Mouse (Mus musculus) frontal cortex, postnatal 10 days (tissue): ENCODE data around the gene Kdm4a.
A peak's percentile ranks its signal among the peaks of the same experiment; 100 is the strongest.

Experiments used
- DNase-seq, 2 experiments: peaks; one replicate each; pipeline ENCODE4 v3.0.0; 2022; ENCODE audit warnings: low spot score in 2 of 2, mixed read lengths in 1 of 2

Kdm4a gene

GRCm38 (mm10) chr4:118179467-118180300 is at the start of gene Kdm4a:
Gene Kdm4a (minus strand): TSS chr4:118180043.
- DNase-seq = peak; percentile 91 to 94

DNA sequence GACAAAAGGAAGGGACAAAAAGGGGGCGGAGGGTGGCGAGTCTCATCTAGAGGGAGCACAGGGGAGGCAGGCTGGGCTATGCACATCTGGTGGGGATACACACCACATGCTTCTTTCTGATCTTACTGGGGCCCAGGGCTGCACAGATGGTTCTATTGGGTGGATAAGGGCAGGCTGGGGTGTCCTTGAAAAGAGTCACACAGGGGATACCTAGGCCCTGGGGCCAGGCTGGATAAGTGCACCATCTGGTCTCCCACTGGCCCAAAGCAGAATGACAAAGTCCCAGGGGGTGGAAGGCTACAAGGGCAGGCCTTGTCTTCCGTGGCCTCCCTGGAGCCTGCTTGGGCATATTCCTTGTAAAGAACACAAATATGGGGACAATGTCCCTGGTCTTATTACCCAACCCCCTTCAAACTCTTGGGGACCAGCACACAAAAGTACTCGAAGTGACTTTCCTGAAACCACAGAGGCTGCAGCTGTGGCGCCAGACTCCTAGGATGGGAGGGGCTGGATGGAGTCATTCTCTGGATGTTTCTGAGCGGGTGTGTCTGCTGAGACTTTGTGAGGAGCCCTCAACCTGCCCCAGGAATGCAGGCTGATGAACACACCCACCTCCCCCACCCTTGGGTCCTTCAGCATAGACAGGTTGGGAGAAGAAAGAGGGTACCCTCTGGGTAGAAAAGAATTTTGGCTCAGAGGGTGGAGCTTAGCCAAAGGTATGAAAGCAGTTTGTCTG is 49.4 kb upstream of the Kdm4a start:
- no peak for DNase-seq

- no peak for DNase-seq
Measured at GRCm38 (mm10) chr4:118227398-118227797, 47.6 kb upstream of the Kdm4a start.

- DNase-seq = no peak
Measured at GRCm38 (mm10) chr4:118221261-118221660, 41.4 kb upstream of the Kdm4a start.

DNA sequence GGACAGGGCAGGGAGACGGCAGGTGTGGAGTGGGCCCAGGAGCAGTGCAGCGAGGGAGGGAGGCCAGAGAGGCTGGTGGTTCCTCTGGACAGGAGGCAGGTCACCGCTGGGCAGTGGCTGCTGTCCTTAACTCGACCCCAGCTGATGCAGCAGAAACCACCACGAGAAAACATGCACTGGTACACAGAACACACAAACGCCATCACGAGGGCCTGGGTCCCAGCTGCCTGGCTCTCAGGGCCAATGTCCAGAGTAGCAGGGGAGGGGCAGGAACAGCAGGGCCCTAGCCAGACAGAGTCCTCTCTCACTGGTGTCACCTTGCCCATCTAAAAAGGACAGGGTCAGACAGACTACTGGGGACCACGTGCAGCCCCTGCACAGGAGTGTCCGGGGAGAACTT is 40.9 kb upstream of the Kdm4a start:
- no peak for DNase-seq

DNA sequence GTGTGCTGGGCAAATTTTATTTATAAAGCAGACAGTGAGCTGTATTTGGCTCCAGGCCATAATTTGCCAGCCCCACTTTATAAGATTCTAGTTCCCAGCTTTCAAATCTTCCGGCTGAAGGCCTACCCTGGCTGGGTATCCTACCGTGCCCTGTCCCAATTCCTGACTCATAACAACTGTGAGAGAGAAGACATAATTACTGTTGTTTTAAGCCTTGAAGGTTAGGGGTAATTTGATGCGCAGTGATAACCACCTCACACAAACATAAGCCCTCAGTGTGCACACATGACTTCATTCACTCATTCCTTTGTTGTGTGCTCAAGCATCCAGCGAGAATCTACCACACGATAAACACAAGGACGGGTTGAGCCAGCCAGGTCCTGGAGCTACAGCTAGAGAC is 39.6 kb upstream of the Kdm4a start:
- DNase-seq = no peak

DNA sequence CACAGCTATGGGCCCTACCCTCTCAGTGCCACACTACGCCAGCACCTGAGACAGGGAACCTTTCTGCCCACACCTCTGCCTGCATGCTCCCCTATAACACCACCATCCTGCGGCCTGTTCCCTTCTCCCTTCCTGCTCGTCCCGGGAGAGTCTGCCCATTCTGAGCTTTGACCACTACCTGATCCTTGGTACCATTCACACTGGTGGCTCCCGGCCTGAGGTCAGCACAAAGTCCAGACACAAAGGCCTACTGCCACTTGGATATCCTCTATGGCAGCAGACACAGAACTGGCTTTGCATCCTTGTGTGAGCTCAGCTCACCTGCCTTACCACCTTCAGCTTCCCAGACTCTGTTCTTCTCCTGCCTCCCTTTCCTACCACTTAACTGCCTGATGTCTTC is 38.7 kb upstream of the Kdm4a start:
- DNase-seq = no peak

DNA sequence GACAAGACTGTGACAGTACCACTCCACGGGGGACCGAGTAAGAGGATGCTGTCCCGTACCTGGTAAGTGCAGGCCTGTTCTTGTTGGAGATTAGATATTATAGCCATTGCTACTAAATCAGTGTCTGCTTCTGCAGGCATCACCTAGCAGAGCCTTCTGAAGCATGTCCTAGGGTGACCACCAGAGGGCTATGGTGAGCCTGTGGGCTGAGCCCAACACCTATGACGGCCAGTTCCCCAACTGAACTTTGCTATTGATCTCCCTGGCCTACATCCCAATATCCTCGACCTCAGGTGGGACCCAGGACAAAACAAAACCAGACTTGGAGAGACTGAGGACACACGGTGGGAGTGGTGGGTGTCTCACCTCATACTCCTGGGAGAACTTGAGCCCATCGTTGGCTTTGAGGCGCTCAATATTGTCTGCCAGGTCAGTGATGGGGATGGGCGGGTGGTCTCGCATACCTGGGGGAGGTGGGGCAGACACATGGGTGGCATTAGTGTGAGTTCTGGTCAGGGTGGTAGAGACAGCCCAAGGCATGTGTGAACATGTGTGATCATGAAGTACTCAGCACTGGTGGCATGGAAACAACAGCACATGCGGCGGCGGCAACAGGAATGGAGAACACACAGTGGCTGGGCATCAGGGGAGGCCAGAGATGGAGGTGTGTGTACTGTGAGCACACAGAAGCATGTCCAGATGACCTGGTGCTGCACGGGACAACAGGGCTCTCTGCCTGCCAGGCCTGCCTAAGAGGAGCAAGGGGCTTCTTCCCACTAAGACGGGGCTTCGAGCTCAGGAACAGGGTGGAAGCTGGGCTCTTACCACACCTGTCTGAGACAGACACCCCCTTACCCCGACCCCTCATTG is 37.1 kb upstream of the Kdm4a start:
- DNase-seq = peak in 1 of 2 experiments; percentile 63

DNA sequence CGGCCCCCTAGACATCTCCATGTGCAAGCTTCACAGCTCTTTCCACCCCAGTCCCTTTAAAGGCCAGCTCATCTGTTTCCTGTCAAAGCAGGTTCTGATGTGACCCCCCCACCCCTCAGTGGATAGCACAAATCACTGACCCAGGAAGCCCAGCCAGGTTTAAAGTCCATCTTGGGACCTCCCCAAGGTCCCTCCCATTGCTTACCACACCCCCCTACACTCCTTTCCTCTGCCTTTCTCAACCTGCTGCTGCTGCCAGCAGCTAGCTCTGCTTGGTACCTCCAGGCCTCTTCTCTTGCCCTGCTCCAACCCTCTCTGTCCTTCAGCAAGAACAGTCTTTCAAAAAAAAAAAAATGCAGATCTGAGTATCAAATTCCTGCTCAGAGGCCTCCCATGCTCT is 35.0 kb upstream of the Kdm4a start:
- no peak for DNase-seq

- no peak for DNase-seq
Measured at GRCm38 (mm10) chr4:118206918-118207640, 27.2 kb upstream of the Kdm4a start.

GRCm38 (mm10) chr4:118205906-118206305 is 26.1 kb upstream of the Kdm4a start:
- no peak for DNase-seq

GRCm38 (mm10) chr4:118199093-118199492 is 19.2 kb upstream of the Kdm4a start:
- DNase-seq = no peak

DNA sequence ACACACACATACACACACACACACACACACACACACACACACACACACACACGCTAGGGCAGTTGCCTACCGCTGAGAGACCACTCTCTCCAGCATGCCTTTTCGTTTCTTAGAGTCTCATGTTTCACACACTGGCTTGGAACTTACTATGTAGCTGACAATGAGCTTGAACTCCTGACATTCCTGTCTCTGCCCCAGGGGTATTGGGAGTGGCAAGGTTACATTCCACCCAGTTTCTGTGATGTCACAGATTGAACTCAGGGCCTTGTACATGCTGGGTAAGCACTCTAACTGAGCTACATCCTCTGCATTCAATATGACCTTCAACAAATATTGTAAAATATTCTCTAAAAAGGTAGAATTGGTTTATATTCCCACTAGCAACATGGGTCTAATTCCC is 18.8 kb upstream of the Kdm4a start:
- DNase-seq = no peak

DNA sequence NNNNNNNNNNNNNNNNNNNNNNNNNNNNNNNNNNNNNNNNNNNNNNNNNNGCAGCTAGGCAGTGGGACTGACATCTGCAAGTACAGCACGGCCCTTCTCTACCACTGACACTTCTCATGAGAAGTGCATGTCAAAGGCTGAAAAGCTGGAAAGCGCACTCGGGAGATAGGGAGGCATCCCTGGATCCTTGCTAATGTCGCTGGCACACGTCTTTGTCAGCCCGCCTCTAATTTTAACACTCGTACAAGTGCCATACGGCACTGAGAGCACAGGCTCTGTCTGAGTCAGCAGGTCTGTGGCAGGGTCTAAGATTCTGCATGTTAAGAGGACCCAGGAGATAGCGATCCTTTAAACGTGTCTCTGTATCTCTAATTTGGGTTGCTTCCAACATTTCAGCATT is 16.3 kb upstream of the Kdm4a start:
- DNase-seq = no peak

GRCm38 (mm10) chr4:118180301-118181080 is 648 bp upstream of the Kdm4a start:
- peak in 1 of 2 experiments; percentile 16 for DNase-seq

GRCm38 (mm10) chr4:118178952-118179466 is 834 bp downstream of the Kdm4a start:
- no peak for DNase-seq

DNA sequence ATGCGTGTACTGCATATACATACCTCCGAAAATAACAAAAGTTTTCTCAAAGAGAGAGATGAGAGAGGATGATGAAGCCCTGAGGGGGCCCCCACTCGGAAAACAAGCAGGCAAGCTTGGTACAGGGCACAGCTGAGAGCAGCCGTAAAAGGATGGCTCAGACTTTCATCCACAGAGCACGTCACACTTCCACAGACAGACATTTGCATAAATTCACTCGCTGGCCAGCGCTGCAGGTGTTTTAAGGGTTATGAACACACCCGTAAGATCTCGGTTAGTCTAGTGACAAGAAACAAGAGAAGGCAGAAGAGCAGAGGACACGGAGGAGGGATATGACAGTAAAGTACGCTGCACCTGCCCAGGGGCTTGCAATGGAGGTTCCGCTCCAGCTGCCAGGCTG is 7.4 kb downstream of the Kdm4a start:
- DNase-seq = no peak

GRCm38 (mm10) chr4:118171006-118171405 is 8.8 kb downstream of the Kdm4a start:
- DNase-seq = no peak

DNA sequence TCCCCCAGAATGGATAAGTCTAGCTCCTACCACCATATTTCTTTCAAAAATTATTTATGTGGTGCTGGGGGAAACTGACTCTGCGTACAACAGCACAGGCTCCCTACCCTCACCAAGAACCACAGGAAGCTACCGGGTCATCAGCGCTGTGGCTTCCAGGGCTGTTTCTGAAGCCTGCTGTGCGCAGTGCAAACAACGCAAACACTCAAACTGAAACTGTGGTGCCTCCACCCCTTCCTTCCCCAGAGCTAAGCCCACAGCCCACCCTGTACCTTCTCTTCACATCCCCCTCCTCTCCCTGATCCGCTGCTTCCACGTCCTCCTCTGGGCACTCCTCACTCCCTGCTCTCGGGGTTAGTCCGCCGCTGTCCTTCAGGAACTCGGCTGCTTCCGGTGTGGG is 17.7 kb downstream of the Kdm4a start:
- no peak for DNase-seq

DNA sequence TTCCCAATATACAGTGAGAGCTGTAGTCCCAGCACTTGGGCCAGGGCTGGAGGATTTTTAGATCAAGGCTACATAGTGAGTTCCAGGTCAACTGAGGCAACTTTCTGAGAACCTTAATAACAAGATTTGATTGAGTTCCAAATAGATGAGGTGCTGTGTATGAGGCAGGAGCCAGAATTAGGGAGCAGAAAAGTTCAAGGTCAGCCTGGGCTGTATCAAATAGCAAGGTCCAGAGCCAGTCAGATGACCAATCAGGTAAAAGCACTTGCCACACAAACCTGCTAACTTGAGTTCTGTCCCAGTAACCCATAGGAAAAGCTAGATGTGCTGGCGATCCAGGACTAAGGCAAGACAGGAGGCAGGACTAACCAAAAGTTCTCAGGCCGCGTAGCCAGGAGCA is 22.2 kb downstream of the Kdm4a start:
- no peak for DNase-seq
